Mouse (Mus musculus): ENCODE data around the gene Ppp1r14a.

DNA sequence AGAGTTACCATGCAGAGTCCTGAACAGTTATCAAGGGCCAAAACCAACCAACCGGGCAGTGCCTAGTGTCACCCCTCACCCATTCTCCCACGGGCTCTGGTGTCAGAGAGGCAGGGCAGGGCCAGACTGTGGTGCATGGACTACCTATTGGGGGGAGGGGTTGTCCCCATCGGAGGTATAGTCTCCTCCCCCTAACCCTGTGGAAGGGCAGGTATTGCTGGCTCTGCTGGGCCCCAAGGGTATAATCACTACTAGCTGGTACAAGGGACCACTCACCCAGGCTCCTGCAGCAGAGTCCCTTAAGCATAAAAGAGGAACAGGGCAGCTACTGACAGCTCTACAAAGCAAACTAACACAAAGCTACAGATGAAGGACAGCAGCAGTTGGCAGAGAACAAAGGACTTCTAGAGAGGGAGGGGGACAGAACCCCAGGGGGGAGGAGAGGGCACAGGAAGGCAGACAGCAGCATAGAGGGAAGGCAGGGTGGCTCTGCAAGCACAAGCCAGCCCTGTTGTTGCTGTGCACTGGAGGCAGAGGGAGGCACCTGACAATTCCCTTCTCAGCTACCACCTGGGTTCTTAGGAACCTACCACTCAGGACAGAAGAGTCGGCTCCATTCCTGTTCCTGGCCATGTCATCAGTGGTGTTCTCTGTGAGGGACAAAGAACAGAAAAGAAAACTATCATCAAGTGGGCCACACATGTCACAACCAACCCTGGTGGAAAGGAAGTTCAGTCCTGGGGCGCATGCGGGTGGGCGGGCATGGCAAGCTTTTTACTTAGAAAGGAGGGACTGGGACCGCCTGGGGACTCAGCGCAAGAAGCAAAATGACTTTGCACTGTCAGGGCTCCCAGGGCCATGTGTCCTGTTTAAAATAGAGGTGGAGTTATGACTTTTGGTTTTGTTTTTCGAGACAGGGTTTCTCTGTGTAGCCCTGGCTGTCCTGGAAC is 29.1 kb upstream of the Ppp1r14a start:
- no peak for TF ChIP-seq CTCF (IDR thresholded peaks at IDR 0.05; ENCODE audit: low read depth)
- TF ChIP-seq EP300 (IDR thresholded peaks at IDR 0.05; ENCODE audit: low read depth): no peak

Measured in liver, postnatal 0 days (tissue).